14 mouse cellular contexts compared by ENCODE assay signal in the genomic region with DNA sequence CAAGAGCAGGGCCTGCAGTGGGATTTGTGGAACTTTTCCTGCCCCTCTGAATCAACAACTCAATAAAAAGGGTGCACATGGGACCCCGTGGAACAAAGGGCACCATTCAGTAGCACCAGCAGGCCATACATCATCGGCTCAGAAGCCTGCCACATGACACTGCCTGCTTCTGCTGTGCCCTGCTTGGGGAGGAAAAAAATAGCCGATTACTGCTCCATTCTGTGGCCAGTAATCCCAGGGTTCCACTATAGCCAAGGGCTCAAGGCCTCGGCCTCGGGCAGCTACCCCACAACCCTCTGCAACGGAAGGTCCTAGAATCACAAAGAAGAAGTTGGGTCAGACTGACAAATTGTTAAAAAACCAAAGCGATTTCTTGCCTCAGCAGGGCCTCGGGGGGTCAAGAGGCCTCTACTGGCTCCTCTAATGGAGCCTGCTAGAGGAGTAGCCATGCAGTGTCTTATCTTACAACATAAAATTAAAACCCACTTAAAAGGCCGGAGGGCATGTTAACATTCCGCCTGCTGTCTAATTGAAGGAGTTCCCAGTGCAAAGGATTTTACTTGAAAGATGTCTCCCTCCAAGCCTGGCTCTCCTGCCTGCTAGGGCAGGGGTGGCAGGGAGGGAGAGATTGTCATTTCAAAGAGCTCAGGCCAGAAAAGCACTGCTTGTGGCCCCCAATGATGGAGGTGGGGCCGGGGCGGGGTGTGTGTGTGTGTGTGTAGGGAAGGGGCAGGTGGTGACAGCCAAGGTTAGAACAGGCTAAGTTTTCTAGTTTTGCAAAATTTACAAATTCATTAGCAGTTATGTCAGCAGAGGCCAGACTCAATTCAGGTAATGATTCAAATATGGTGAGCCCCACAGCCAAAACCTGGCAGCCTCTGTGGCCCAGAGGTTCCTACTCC. TPM values are rescaled to one million over a fixed set of nuclear protein-coding genes. Genes with fewer than 3 reads are reported as not detected.
DNase-seq lines count a peak whose midpoint lies in the region; ATAC-seq and TF ChIP-seq lines count a peak whose summit lies in the region.
"Had no signal": no experiment of that assay in that cellular context is flagged by ENCODE, and none has a peak within 500 bp of the region (broad histone marks: within the 10 kb centered on the region; RNA-seq: fewer than 3 reads in every experiment).

No protein-coding gene starts in this region.

- peak overlapping the region; percentile 2; the same call in 1 of the 2 replicates for H3K4me3 ChIP-seq in hindbrain, embryonic 10.5 days
- no peak overlapping the region for H3K4me3 ChIP-seq in hindbrain, postnatal 0 days (ENCODE audit: low read length)
- 0 out of 2 replicates have a peak overlapping the region, but pooled peaks have one; percentile 55 for H3K4me3 ChIP-seq in E14TG2a.4 (replicated peaks; ENCODE audit: low read length)
- no peak overlapping the region for H3K4me3 ChIP-seq in embryonic facial prominence, embryonic 12.5 days
- H3K4me3 ChIP-seq in limb, embryonic 15.5 days = no peak overlapping the region
- H3K4me3 ChIP-seq in liver, postnatal 0 days (ENCODE audit: low read depth, low read length) = no peak overlapping the region
- H3K4me3 ChIP-seq: heart, embryonic 13.5 days had no signal

- WGBS in hindbrain, embryonic 10.5 days = 32% methylated on average over 12 of the region's 12 CpGs
- whole genome bisulfite sequencing in hindbrain, postnatal 0 days = 45% methylated on average over 12 of the region's 12 CpGs
- WGBS in embryonic facial prominence, embryonic 12.5 days = 11% methylated on average over 12 of the region's 12 CpGs
- WGBS in limb, embryonic 15.5 days = 24% methylated on average over 12 of the region's 12 CpGs
- 66% methylated on average over 12 of the region's 12 CpGs for WGBS in liver, postnatal 0 days (ENCODE audit: insufficient replicate concordance)

- no peak overlapping the region for H3K9ac ChIP-seq in hindbrain, postnatal 0 days (replicated peaks; ENCODE audit: low read length)
- no peak overlapping the region for H3K9ac ChIP-seq in embryonic facial prominence, embryonic 12.5 days
- H3K9ac ChIP-seq in limb, embryonic 15.5 days = no peak overlapping the region
- no peak overlapping the region for H3K9ac ChIP-seq in liver, postnatal 0 days (replicated peaks)

- DNase-seq in hindbrain, embryonic 10.5 days (ENCODE audit: low spot score) = peak; percentile 66
- DNase-seq in hindbrain, postnatal 0 days (ENCODE audit: low spot score) = no peak
- DNase-seq in kidney, adult 18-20 months = no peak
- no peak for DNase-seq in liver, postnatal 0 days
- DNase-seq in yolk sac, embryonic 10.5 days (ENCODE audit: low spot score) = no peak
- DNase-seq: B cell, adult 2 months; cerebellum, postnatal 14 days; kidney, adult 11 months had no signal

- H3K4me2 ChIP-seq in hindbrain, postnatal 0 days (ENCODE audit: low read depth, low read length) = no peak overlapping the region
- H3K4me2 ChIP-seq in embryonic facial prominence, embryonic 12.5 days (replicated peaks) = peak overlapping the region; percentile 31; the same call in 1 of the 2 replicates
- H3K4me2 ChIP-seq in limb, embryonic 15.5 days = no peak overlapping the region
- H3K4me2 ChIP-seq in liver, postnatal 0 days (ENCODE audit: low read depth, low read length) = no peak overlapping the region

- no peak for TF ChIP-seq EP300 in liver, postnatal 0 days (IDR thresholded peaks at IDR 0.05; ENCODE audit: low read depth)

- H3K9me3 ChIP-seq in hindbrain, embryonic 10.5 days = no peaks in the 10 kb centered on the region
- H3K9me3 ChIP-seq in hindbrain, postnatal 0 days (ENCODE audit: low read length) = no peaks in the 10 kb centered on the region
- no peaks in the 10 kb centered on the region for H3K9me3 ChIP-seq in E14TG2a.4 (ENCODE audit: low read length)
- no peaks in the 10 kb centered on the region for H3K9me3 ChIP-seq in embryonic facial prominence, embryonic 12.5 days
- no peaks in the 10 kb centered on the region for H3K9me3 ChIP-seq in limb, embryonic 15.5 days
- no peaks in the 10 kb centered on the region for H3K9me3 ChIP-seq in liver, postnatal 0 days (ENCODE audit: low read length)
- H3K9me3 ChIP-seq: heart, embryonic 13.5 days had no signal

- H3K4me1 ChIP-seq in hindbrain, embryonic 10.5 days (replicated peaks) = peaks cover 35% of the 10 kb centered on the region
- no peaks in the 10 kb centered on the region for H3K4me1 ChIP-seq in hindbrain, postnatal 0 days (ENCODE audit: insufficient read depth, low read length)
- peaks cover 34% of the 10 kb centered on the region for H3K4me1 ChIP-seq in E14TG2a.4 (replicated peaks; ENCODE audit: low read depth, low read length)
- H3K4me1 ChIP-seq in embryonic facial prominence, embryonic 12.5 days = peaks cover 29% of the 10 kb centered on the region
- H3K4me1 ChIP-seq in limb, embryonic 15.5 days = peaks cover 50% of the 10 kb centered on the region
- H3K4me1 ChIP-seq in liver, postnatal 0 days (ENCODE audit: insufficient read depth) = no peaks in the 10 kb centered on the region

- H3K36me3 ChIP-seq in hindbrain, embryonic 10.5 days = no peaks in the 10 kb centered on the region
- no peaks in the 10 kb centered on the region for H3K36me3 ChIP-seq in hindbrain, postnatal 0 days (ENCODE audit: insufficient read depth, low read length)
- H3K36me3 ChIP-seq in E14TG2a.4 (ENCODE audit: insufficient read depth, low read length) = no peaks in the 10 kb centered on the region
- H3K36me3 ChIP-seq in embryonic facial prominence, embryonic 12.5 days = no peaks in the 10 kb centered on the region
- H3K36me3 ChIP-seq in limb, embryonic 15.5 days = peaks cover 22% of the 10 kb centered on the region
- no peaks in the 10 kb centered on the region for H3K36me3 ChIP-seq in liver, postnatal 0 days (replicated peaks; ENCODE audit: insufficient read depth, low read length)
- H3K36me3 ChIP-seq: heart, embryonic 13.5 days had no signal

- TF ChIP-seq CTCF in hindbrain, postnatal 0 days (IDR thresholded peaks at IDR 0.05; ENCODE audit: low read depth) = no peak
- no peak for TF ChIP-seq CTCF in E14TG2a.4 (conservative IDR thresholded peaks at IDR 0.05; ENCODE audit: low read length)
- no peak for TF ChIP-seq CTCF in liver, postnatal 0 days (IDR thresholded peaks at IDR 0.05; ENCODE audit: low read depth)

- no peak for ATAC-seq in hindbrain, postnatal 0 days
- no peak for ATAC-seq in embryonic facial prominence, embryonic 12.5 days (ENCODE audit: insufficient number of reproducible peaks, insufficient read depth, low FRiP score, low TSS enrichment)
- no peak; the same call in 1 of the 2 replicates for ATAC-seq in limb, embryonic 15.5 days (ENCODE audit: insufficient number of reproducible peaks, low FRiP score, low TSS enrichment, low read depth)
- ATAC-seq in liver, postnatal 0 days = no peak
- ATAC-seq: Patski had no signal

- peak overlapping the region; percentile 81 for H3K27ac ChIP-seq in hindbrain, embryonic 10.5 days
- no peak overlapping the region for H3K27ac ChIP-seq in hindbrain, postnatal 0 days
- H3K27ac ChIP-seq in embryonic facial prominence, embryonic 12.5 days = peak overlapping the region; percentile 69
- H3K27ac ChIP-seq in limb, embryonic 15.5 days = peak overlapping the region; percentile 75
- H3K27ac ChIP-seq in liver, postnatal 0 days (ENCODE audit: low read depth) = no peak overlapping the region
- H3K27ac ChIP-seq: heart, embryonic 13.5 days had no signal

- H3K27me3 ChIP-seq in hindbrain, embryonic 10.5 days (ENCODE audit: insufficient read depth, poor library complexity, severe bottlenecking) = peaks cover 69% of the 10 kb centered on the region
- no peaks in the 10 kb centered on the region for H3K27me3 ChIP-seq in hindbrain, postnatal 0 days (ENCODE audit: insufficient read depth, low read length)
- peaks cover 83% of the 10 kb centered on the region for H3K27me3 ChIP-seq in E14TG2a.4 (ENCODE audit: insufficient read depth, low read length)
- peaks cover 10% of the 10 kb centered on the region for H3K27me3 ChIP-seq in embryonic facial prominence, embryonic 12.5 days
- H3K27me3 ChIP-seq in limb, embryonic 15.5 days = no peaks in the 10 kb centered on the region
- peaks cover 24% of the 10 kb centered on the region for H3K27me3 ChIP-seq in liver, postnatal 0 days (ENCODE audit: insufficient read depth, low read length)

RNA-seq across cellular contexts. Expression of a gene that starts 31.1 kb away (rescaled TPM):
- 0.09 and 0.22 TPM in 2 replicates for polyA plus RNA-seq in hindbrain, embryonic 10.5 days (2016; fragmentation: Nextera tagmentation; extraction: Ambion mirVana)
- total RNA-seq in hindbrain, postnatal 0 days (2014; rRNA removed) = 0.18 and 0.47 TPM in 2 replicates
- 0.20 and 0.23 TPM in 2 replicates for polyA plus RNA-seq in hindbrain, postnatal 0 days (2015; fragmentation: Nextera tagmentation; extraction: Ambion mirVana)
- polyA plus RNA-seq in embryonic facial prominence, embryonic 12.5 days (2016; fragmentation: Nextera tagmentation; extraction: Ambion mirVana) = 2.2 and 2.4 TPM in 2 replicates
- polyA plus RNA-seq in limb, embryonic 15.5 days (2015; fragmentation: Nextera tagmentation; extraction: Ambion mirVana) = 14.9 and 21.9 TPM in 2 replicates
- polyA plus RNA-seq in liver, postnatal 0 days (2015; fragmentation: Nextera tagmentation; extraction: Ambion mirVana) = not detected in 2 replicates
- total RNA-seq: adrenal gland, postnatal 4 days had no signal
- polyA plus RNA-seq: Patski had no signal

Comparison
In these comparisons a context has a peak if more than half of its experiments do, and no peak if none do; other contexts are left out.
1. H3K27ac ChIP-seq: peak in hindbrain, embryonic 10.5 days (single experiment), embryonic facial prominence, embryonic 12.5 days (single experiment) and limb, embryonic 15.5 days (single experiment); none in hindbrain, postnatal 0 days (single experiment) and liver, postnatal 0 days (single experiment).
2. H3K4me3 ChIP-seq: peak in hindbrain, embryonic 10.5 days (single experiment) and E14TG2a.4 (single experiment); none in hindbrain, postnatal 0 days (single experiment), embryonic facial prominence, embryonic 12.5 days (single experiment), limb, embryonic 15.5 days (single experiment) and liver, postnatal 0 days (single experiment).